Mouse (Mus musculus): ENCODE measurements around the gene Samd3.

Gene Samd3

DNA sequence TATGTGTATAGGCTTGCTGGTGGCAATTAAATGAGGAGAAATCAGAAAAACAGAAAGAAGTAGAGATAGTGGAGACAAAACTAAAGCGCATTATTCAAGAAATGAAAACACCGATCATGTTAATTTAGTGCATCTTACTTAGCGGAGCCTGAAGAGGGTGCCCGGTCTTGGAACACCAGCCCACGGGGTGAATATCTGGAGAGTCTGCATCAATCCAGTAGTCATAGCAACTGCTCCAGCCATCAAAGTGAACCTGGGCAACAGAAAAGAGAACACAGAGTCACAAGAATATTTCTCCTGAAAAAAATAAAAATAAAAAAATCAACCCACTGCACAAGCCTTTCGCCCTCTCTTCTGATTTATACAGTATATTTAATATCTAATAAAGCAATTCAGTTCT is 74.0 kb downstream of the Samd3 start:
- no peak for DNase-seq (ENCODE audit: extremely low spot score)

DNA sequence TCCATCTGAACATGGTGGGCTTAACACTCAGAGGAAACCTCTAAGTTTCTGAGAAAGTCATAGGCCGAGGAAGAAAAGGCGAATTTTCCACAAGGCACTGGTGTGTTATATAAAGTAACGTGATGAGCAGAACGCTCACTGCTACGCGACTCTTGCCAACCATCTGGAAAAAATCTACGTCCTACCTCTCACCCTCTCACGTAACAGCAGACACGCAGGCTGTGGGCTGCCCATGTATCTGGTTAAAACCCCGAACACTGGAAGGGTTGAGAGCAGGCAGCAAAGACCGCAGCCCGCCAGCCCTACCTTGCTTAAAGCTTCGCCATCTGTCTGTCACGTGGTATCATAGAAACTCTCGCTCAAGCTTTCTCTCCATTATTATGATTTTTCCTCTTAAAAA is 84.8 kb downstream of the Samd3 start:
- DNase-seq (ENCODE audit: extremely low spot score), result no peak

DNA sequence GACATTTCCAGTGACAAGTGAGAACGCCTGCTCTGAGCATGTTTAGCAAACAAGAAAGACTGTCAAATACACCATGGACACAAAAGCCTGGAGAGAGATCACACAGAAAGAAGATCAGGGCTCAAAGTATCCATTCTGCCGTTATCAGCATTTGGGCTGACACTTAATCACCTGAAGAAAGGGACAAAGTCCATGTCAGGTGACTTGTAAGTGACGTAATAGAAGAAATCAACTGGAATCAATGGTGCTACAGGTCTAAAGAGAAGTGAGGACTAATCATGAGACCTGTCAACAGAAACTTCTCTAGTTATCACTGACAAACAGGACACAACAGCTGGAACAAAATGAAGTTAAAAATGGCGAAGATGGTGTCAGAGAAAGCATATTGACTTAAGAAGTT is 91.2 kb downstream of the Samd3 start:
- DNase-seq (ENCODE audit: extremely low spot score), result no peak
